Mouse (Mus musculus) yolk sac, embryonic 10.5 days (tissue): ENCODE results near the gene Crtac1.
A peak's percentile ranks its signal among the peaks of the same experiment; 100 is the strongest.

ENCODE experiments used
- DNase-seq: peaks from one replicate; pipeline ENCODE4 v3.0.0-alpha.2; 2017; ENCODE audit warnings: low spot score

Crtac1 gene

DNA sequence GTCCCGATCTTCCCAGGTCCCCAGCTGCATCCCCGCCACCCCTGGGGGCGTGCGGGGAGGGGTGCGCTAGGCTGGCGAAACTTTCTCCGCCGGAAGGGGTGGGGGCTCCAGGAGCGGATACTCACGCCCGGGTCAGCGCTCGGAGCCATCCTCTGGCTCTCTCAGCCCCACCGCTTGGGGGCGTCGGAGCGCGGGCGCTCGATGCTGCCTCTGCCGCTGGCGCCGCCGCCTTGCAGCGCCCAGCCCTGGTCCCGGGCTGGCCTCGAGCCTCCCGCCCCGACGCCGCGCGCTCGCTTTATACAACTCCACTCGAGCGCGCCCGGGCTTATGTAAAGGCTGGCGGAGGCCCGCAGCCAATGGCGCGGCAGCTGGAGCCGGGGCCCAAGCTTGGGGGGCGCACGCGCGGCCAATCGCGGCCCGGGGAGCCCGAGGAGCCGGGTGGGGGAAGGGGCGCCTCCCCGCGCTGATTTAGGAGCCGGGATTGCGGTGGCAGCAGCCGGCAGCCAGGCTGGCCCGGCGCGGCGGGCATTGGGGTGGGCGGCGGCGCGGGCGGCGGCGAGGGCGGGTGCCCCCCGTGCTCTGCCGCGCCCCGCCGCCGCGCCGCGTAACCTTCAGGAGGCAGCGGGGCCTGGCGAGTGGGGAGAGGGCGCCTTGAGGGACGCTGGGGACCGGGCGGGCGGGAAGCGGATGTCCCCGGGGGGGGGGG lies at the start of gene Crtac1:
Crtac1 (minus strand) TSS at position 299 of the 706 bp plus-strand sequence.
- DNase-seq, result peak; percentile 24

DNA sequence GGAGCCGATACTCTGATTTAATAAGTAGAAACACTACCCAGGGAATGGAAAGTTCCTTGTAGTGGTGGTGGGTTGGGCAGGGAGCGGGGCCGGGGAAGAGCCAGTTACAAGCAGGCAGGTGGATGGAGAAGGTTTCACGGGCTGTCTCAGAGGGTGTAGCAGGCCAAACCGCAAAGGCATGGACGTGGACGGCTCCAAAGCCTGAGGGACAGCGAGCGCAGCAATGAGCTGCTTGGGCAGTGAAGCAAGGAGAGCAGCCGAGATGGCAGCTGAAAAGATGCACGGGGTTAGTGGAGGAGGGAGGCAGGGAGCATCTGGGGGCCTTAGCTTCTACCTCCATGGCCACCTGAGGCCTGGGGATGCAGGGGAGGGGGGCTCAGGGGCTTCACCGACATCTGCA lies 46.7 kb upstream of the Crtac1 start:
- DNase-seq, result no peak

DNA sequence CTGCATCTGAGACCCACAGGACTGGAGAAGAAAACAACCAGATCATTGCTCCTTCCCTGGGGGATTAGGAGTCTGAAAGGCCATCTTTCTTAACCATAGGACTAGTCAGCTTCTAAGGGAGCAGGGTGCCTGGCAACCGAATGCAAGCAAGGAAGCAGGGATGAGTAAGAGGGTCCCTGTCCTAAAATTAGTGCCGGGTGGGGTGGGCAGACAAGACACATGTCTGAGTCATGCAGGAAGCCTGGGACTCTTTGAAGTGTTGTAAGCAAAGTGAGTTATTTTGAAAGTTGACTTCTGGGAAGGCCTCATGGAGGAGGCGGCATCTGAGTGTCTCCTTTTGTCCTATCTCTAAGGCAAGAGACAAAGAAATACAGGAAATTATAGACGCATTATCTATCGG lies 46.2 kb upstream of the Crtac1 start:
- DNase-seq, result no peak

- peak; percentile 6 for DNase-seq
Measured at GRCm38 (mm10) chr19:42472831-42473230, 41.2 kb upstream of the Crtac1 start.

DNA sequence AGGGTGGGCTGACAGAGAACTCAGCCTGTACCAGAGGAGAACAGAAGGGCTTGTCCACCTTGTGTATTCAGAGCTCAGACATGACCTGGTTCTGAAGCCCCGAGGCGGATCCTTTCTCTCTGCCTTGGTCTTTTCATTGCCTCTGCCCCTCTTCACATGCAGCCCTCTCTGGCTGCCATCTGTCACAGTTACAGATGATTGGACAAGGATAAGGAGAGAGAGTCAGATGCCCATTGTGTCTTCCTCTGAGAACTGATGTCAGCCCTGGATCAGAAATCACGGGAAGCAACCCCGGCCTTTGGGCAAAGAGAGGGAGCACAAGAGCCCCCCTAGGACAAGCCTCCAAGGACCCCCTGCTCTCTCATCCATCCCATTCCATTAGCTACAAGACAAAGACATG lies 40.0 kb upstream of the Crtac1 start:
- no peak for DNase-seq

GRCm38 (mm10) chr19:42461851-42462250 lies 30.3 kb upstream of the Crtac1 start:
- DNase-seq, result no peak

DNA sequence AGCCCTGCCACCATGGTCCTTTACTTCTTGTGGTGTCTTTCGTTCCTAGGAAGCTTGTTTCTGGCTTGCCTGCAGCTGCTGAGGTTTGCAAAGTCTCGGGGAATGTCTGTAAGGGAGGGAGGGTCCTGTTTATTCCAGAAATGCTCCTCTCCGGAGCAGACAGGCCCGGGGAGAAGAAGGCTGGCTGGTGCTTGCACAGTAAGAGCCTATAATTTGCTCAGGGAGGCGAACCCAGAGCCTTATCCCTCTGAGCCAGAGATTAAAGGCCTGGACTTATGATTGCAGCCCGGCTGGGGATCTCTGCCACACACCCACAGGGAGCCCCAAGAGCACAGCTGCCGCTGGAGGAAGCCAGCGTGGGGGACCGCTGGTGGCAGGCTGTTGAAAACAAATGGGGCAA lies 29.8 kb upstream of the Crtac1 start:
- no peak for DNase-seq

DNA sequence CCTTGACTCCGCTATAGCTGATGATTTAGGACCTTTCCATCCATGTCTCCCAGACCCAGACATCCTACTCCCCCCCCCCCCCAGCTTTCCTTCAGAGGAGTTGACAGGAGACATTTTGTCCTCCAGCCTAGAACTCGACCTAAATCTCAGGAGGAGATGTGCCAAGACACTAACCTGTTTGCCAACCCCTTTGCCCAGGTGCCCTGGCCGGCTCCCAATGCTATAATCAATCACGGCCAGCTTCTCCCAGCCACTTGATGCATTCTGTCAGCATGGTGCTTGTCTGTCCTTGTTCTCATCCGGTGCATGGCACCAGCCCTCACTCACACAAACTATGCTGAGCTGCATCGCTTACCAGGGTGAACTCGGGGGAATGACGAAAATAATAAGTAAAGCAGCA lies 27.9 kb upstream of the Crtac1 start:
- DNase-seq, result no peak

DNA sequence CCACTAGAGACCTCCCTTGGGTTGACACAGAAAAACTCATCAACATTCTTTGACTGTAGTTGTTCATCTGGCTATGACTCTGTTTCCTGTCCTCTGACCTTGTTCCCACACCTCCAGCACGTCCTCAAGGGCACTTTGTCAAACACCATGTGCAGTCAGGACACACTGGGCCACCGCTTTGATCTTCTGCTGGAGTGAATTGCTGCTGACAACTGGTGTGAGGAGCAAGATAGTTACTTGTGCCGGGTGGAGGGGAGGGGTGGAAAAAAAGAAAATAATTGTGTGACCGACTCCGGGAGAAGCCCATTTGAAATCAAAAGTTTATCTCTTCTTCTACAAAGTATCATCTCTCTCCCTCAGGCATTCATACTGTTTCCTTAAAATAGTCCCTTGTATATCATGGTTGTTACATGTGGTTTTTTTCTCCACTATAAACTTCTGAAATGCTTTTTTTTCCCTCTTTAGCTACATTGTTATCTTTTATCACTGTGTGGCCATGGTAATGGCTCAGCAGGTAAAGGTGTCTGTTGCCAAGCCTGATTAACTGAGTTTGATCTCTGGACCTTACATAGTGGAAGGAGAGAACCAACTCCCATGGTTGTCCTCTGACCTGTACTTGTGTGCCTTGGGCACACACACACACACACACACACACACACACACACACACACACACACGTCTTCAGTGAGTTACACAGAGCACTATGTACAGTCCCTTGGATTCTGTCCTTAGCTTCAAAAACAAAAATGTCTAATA lies 23.1 kb upstream of the Crtac1 start:
- DNase-seq, result no peak

GRCm38 (mm10) chr19:42454006-42454405 lies 22.4 kb upstream of the Crtac1 start:
- no peak for DNase-seq

DNA sequence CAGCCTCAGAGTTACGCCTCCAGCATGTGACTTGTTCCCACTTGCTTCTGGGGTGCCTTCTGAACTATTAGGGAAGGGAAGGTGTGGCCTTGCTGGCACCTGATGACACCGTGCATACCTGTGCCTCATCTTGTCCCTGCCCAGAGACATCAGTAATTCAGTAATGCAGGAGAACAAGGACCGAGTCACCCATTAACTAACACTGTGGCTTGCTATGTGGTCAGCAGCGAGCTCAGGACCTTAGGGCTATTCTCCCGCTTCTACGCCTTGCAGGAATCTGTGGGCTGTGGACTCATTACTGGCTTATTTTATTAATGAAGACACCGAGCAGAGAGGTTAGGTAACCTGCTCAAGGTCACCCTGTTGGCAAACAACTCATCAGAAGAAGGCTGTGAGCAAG lies 21.0 kb upstream of the Crtac1 start:
- no peak for DNase-seq

GRCm38 (mm10) chr19:42448539-42448938 lies 17.0 kb upstream of the Crtac1 start:
- DNase-seq, result no peak

- peak; percentile 8 for DNase-seq
Measured at GRCm38 (mm10) chr19:42443887-42444409, 12.4 kb upstream of the Crtac1 start.

- DNase-seq, result no peak
Measured at GRCm38 (mm10) chr19:42443266-42443665, 11.7 kb upstream of the Crtac1 start.

DNA sequence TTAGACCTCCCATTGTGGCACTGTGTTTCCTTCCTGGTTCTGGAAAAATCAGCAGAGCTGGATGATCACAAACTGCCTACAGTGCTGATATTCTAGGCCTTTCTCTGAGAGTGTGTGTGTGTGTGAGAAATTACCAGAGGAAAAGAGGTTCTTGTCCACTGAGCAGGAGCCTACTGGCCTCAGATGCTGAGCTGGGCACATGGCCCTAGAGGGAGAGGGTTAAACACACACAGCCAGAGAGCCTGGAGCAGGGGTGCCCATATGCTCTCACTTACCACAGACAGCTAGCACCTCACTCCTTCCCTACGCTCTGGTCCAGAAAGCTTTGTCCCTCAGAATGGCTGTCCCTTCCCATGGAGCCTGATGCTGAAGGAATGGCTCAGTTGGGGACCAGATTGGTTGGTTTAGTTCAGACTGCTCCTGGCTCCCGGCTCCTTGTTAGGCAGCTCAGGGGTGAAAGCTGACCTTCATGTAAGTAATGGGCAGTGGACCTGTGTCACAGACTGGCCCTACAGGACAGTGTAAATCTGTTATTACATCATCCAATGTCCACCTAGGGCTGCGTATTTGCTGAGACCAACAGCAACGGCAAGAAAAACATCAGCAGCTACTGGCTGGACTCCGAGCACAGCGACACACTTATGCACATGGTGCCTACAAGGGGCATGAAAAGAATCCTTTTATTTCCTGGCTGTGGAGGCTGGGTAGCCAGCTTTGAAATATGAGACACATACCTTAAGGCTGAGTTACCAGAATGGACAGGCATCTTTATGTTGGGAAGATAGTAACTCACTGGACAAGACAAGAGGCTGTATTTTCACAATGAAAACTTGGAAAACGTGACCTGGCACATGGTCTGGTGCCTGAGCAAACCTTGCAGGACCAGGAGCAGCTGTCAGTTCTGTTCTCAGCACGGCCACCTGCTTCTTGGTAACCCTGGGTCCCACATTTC lies 10.9 kb upstream of the Crtac1 start:
- no peak for DNase-seq

DNA sequence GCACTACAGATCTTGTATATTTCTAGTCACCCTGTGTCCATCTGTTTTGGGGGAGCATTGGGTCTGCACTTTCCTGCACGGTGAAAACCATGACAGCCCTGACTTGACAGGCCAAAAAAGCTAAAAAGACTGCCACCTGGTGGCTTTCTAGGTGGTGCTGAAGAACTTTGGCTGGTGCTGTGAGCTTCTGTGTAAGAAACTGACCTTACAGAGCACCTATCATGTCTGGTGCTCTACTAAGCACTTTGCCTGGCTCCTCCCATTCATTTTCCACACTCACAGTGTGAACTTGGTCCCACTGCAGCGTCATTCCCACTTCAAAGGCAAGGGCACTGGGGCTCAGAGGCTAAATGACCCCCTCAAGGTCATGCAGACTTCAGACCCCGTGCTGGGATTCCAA lies 8.5 kb upstream of the Crtac1 start:
- DNase-seq, result no peak

GRCm38 (mm10) chr19:42439353-42439752 lies 7.8 kb upstream of the Crtac1 start:
- no peak for DNase-seq

DNA sequence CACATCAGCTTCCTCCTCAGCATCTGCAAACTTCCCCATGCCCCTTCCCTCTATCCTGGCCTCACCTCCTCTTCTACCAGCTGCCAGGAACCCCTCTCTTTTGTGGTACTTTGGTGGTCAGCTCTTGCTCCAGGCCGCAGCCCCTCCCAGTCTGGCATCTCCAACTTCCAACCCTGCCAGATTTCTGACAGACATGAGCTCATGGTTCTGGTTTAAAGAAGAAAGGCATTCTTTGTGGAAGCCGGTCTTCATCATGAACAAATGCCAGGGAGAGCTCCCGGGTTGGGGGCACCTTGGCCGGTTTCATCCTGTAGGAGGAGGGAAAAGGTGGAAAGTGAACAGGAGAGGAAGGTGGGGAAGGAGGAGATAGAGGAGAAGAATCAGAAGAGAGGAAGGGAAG lies 4.0 kb upstream of the Crtac1 start:
- DNase-seq, result no peak

- no peak for DNase-seq
Measured at GRCm38 (mm10) chr19:42432761-42433160, 1.2 kb upstream of the Crtac1 start.

DNA sequence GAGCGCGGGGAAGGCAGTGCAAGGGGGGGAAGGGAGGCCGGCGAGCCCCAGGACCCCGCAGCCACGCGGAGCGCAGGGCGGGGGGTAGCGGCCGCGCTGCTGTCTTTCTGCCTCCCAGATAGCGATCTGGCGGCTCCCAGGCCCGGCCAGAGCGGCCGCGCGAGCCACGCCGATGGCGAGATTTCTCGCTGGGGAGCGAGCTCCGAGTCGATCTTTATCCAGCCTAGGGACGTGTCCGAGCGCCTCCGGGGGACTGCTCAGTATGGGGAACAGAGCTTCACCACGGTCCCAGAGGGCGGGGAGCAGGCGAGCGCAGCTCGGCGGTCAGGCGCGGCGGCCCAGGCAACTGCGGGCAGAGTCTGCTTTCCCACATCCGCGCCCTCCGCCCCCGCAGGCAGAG lies 608 bp upstream of the Crtac1 start:
- peak; percentile 26 for DNase-seq

DNA sequence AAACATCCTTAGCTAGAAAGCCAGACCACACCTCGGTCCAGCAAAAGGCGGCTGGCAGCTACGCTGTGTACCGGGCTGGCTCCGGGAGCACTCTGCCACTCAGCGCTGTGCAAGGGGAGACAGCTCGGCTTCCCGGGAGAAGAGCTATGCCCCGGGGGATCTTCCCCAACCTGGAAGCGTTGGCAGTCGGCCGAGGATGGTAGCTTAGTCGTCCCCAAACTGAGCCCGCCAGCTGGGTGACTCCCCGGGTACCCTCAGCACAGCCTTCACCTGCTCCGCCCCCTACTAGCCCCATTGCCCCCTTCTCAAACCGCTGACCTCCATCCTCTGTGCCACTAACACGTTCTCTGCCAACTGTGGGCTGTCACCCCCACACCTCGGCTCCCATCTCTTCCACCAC lies 602 bp downstream of the Crtac1 start:
- no peak for DNase-seq

DNA sequence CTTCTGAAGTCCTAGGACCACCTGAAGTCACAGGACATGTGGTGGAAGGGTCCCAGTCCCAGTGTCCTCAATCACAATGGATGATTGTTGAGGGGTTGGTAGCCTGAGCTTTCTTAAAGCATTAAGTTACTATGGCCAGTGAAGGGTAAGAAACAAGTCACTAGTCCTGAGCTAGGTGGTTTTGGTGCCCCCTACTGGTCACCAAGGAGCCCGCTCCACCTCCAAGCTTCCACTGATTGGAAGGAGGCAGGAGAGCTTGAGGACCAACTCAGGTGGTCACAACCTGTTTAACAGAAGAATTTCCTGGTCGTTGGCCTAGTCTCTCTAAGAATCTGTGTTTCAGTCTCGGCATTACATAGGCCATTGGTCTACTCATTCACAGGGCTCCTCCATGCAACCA lies 2.2 kb downstream of the Crtac1 start:
- peak; percentile 11 for DNase-seq
